Mouse (Mus musculus) heart, postnatal 36 days (tissue): Measurements from ENCODE around the gene 9330161L09Rik. TPM values are rescaled to one million over a fixed set of nuclear protein-coding genes. Genes with fewer than 3 reads are reported as not detected.
"Not testable (repeated sequence)": the region's sequence is repeated elsewhere in the genome, so short reads cannot be mapped to it uniquely, and the experiment has no call there.

Source experiments
- DNase-seq, 2 experiments: peaks; one replicate each; pipeline ENCODE4 v3.0.0; 2021 to 2022
- intact Hi-C: fragments of 180-260 bp; cut with DNase I; formaldehyde crosslinking; loops from one replicate; pipeline ENCODE4 v1.15.1; 2025
- total RNA-seq, 2 experiments: library from RNA; stranded (reverse); gene quantifications; 2 replicates each; pipeline ENCODE4 v1.2.3; 2021

9330161L09Rik gene
- 1 to 10 TPM; 1.3 to 1.4 TPM for total RNA-seq

DNA sequence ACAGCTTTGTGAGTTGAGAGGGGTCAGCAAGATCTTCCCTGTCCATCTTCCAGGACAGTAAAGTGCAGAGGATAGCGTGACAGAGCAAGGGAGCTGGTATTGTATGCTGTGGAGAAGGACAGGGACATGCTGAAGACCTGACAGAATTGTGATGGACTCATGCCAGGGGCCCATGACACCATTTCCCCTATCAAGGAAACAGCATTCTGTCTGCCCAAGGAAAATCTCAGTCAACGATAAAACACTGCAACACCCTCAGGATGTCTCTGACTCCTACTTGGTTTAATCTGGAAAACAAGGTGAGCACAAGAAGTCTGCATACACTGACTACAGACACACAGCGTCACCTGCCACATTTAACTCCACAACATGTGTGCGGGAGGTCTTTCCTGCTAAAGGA, at the start of gene 9330161L09Rik:
Gene 9330161L09Rik, minus strand, starts transcription at position 101 of the 400 bp plus-strand sequence.
- no peak for DNase-seq
- intact Hi-C loops, result no loop called here

DNA sequence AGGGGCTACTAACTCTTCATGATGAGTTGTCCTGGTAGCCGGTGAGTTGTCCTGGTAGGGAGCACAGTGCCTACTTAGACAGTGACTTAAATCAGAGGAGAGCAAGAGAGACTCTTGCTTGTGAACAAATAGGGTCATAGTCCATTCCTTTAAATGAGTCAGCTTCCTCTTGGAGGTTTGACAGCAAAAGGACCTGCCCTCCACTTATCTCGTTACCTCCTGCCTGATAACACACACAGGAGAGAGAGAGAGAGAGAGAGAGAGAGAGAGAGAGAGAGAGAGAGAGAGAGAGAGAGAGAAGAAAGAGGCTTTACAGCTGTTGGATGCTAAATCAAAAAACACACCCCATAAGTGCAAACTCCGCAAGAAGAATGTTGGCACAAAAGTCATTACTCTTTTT, 49.5 kb upstream of the 9330161L09Rik start, which contains the start of gene Ifi27l2b:
Gene Ifi27l2b, minus strand, starts transcription at position 84 of the 400 bp plus-strand sequence.
- intact Hi-C loops, result no loop called here
- no peak for DNase-seq

DNA sequence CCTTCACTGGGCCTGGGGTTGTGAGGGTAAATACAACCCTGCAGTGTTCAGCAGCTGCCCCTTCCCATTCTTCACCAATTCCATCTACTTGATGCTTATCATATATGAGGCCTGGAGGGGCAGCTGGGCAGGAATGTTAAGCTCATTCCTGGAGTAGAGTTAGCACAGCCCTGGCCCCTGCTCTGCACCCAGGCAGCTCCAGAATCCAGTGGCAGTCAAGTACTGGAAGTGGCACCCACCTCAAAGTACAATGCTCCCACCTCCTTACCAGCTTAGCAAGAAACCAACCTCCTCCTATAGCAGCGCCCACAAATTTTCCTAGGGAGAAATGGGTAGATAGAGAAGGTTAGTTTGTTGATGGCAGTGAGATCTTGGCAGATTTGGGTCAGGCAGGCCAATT, 49.1 kb upstream of the 9330161L09Rik start:
- intact Hi-C loops, DNase-seq: not testable (repeated sequence)

DNA sequence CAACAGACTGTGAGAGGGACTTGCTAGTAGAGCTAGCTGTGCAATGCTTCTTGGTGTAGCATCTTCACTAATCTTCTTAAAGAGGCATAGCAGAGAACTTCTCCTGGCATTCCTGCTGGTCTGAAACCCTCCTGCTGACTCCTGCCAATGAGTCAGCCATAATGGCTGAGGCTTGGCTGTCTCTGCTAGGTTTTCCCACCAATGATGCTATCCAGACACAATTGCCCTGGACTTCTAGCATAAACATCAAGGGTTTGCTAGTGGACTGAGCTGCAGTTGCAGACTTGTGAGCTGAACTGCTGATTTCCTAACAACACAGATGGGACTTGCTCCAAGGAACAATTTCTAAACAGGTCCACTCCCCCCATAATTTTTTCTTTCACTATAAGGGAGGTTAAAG, 45.7 kb upstream of the 9330161L09Rik start:
- DNase-seq, result no peak
- intact Hi-C loops, result no loop called here

DNA sequence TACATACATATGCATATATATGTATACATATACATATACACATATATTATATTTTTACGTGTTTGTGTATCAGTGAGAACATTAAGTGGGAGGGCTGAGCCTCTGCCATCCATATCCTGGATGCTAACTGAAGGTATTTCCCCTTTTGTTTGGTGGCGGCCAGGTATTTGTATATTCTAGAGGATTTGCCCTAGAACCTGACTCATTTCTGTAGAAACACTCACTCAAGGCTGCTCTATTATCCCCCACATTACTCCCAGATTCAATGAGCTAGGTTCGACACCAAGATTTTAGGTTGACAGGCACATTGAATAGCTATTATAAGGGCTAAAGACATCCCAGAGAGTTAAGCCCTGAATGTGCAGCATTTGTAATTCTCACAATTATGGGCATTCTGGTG, 37.4 kb upstream of the 9330161L09Rik start:
- intact Hi-C loops, result loop anchor here (2.0 kb wide), 1 partner anchor 18 kb away; no protein-coding TSS in a partner anchor
- DNase-seq, result no peak

DNA sequence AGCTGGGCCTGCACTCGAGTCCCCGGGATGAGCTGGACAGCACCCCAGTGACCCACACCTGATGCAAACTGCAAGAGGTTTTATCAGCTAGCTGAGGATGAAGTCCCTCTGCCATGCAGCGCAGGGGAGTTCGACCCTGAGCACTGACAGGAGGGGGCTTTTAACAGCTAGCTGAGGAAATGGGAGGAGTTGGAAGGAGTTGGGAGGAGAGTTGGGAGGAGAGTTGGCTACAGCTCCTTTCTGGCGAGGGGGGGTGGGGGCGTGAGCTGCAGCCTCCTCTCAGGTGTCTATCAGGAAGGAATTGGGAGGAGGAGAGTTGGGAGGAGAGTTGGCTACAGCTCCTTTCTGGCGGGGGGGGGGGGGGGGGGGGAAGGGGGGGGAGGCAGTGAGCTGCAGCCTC, 36.6 kb upstream of the 9330161L09Rik start:
- not testable (repeated sequence) for DNase-seq
- intact Hi-C loops, result loop anchor here (2.0 kb wide), 1 partner anchor 17 kb away; no protein-coding TSS in a partner anchor

DNA sequence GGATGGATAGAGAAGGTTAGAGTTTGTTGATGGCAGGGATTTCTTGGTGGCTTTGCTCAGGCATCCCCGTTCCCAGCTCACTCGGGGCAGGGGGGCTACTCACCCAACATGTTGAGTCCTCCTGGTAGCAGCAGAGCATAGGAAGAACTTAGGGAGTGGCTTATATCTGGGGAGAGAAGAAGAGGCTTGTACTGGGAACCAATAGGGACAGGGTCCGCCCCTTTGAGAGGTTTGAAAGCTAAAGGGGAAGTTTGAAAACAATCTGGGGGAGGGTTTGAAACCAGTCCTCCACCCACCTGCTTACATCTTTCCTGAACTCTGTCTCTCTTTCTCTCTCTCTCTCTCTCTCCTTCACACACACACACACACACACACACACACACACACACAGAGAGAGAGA, 35.9 kb upstream of the 9330161L09Rik start, which contains the start of gene Ifi27l2a:
Gene Ifi27l2a, minus strand, starts transcription at position 157 of the 400 bp plus-strand sequence.
- peak; percentile 33 to 54 for DNase-seq
- intact Hi-C loops, result no loop called here

DNA sequence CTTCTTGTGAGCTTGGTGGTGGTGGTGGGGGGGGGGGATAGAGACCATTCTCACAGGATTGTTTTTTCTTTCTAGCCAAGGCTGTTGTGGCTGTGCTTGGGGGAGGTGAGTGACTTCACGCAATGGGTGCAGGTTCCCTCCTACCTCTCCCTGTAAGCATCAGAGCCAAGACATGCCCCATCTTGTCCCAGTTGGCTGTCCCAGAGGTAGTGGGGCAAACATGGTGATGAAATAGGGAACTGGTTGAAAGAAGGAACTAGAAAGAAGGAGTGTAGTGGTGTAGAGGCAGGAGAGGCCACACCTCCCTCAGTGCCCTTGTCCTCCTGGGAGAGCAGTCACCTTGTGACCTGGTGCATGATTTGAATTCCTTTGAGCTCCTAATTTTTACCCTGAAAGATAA, 30.0 kb upstream of the 9330161L09Rik start:
- intact Hi-C loops, result no loop called here
- DNase-seq, result no peak

DNA sequence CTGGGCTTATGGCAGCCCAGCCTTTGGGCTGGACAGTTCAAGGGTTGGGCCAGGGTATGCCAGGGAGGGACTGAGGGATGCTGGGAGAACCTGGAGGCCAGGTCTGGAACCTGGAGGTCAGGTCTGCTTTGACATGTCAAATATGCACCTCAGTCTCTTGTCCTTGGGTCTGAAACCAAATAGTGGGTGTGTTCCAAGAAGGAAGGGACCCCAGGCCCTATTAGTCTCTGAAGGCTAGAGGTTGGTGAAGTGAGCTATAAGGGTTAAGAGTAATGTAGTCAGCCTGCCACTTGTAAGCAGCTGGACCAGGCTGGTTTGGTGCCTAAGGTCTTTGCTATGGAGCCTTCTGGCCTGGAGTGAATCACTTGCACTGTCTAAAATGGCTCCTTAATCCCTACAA, 27.2 kb upstream of the 9330161L09Rik start:
- no peak for DNase-seq
- intact Hi-C loops, result no loop called here

DNA sequence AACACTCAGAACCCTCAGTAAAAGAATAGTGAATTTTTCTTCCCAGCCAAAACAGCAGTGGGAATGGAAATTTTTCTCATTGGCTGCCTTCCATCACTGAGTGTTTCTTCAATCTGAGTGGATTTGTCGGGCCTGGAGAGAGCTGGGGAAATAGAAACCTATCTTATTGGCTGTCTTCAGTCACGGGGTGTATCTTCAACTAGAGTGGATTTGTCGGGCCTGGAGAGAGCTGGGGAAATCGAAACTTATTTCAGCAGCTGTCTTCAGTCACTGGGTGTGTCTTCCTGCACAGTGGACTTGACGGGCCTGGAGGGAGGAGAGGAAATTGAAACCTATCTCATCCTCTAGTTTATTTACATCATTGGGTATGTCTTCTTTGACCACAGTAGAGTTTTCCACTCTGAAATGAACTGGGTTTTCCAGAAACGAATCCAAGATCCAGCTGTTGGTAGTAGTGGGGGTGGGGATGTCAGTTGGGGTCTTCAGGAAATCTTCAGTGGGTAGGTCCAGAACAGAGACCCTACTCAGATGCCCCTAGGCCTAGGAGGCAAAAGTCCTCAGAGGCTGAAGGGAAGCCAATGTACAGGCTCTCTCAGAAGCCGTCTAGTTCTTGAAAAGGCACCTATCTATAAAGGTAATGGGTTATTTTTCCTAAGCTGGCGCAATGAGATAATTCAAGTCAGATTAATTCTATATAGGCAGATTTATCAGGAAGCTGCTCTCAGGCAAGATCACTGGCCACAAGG, 26.5 kb upstream of the 9330161L09Rik start, which contains the start of gene Ifi27:
Gene Ifi27, plus strand, starts transcription at position 226 of the 746 bp plus-strand sequence.
- intact Hi-C loops, result no loop called here
- peak; percentile 74 for DNase-seq

DNA sequence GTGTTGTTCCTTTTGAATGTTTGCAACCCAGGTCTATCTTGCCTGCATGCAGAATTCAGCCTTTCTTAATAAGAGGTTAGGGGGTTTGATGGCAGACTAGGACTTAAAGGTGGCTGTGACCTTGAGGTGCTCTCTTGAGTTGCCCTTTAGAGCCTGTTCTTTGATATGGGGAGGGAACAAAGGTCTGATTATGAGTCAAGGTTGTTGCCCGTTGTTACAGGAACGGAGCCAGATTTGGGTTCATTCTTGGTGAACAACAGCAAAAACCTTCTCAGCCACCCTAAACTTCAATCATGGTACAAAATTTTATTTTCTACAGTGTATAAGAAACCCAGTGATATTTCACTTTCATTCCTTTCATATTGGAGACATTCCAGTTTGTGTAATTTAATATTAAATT, 25.8 kb upstream of the 9330161L09Rik start:
- intact Hi-C loops, result no loop called here
- peak in 1 of 2 experiments; percentile 21 for DNase-seq

DNA sequence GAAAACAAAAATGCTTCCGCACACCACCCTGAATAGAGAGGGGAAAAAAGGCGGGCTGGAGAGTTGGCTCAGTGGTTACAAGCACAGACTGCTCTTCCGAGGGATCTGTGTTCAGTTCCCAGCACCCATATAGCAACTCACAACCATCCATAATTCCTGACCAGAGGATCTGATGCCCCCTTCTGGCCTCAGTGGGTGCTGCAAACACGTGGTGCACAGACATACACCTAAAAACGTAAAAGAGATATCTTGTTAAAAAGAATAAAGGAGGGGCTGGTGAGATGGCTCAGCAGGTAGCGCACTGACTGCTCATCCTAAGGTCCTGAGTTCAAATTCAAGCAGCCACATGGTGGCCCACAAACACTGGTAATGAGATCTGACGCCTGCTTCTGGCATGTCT, 19.1 kb upstream of the 9330161L09Rik start:
- intact Hi-C loops, result loop anchor here (1.0 to 2.0 kb wide), 2 partner anchors 18 to 66 kb away; no protein-coding TSS in a partner anchor
- DNase-seq, result no peak

DNA sequence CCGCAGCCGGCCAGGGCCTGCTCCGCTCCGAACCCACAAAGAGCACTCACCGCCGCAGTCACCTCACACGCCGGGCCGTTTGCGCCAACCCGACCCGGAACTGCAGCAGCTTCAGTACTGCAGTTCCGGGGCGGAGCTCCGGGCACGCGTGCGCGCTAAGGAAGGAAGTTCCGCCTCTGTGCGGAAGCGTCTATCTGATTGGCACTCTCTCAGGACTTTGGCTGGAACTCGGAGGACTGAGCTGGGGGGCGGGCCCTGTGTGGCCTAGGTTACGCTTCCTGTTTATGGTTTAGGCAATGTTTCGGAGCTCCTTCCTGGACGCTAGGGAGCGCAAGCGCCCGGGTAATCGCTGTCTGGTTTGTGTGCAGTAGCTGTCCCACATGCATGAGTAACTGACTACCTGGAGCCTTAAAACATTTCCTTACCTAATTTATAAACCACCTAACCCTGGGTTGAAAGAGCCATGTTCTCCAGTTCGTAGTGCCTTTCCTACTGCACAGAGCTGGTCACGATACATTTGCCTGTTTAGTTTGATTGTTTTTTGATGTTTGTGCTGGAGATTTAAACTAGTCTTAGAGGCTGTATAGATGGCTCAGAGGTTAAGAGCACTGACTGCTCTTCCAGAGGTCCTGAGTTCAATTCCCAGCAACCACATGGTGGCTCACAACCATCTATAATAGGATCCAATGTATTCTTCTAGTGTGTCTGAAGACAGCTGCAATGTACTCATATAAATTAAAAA, 18.3 kb upstream of the 9330161L09Rik start, which contains the start of gene Ddx24:
Gene Ddx24, minus strand, starts transcription at position 102 of the 742 bp plus-strand sequence.
- intact Hi-C loops, result loop anchor here (1.0 to 2.0 kb wide), 3 partner anchors 19 to 66 kb away; partner anchors contain the start of gene Otub2
- DNase-seq, result peak; percentile 95 to 96

DNA sequence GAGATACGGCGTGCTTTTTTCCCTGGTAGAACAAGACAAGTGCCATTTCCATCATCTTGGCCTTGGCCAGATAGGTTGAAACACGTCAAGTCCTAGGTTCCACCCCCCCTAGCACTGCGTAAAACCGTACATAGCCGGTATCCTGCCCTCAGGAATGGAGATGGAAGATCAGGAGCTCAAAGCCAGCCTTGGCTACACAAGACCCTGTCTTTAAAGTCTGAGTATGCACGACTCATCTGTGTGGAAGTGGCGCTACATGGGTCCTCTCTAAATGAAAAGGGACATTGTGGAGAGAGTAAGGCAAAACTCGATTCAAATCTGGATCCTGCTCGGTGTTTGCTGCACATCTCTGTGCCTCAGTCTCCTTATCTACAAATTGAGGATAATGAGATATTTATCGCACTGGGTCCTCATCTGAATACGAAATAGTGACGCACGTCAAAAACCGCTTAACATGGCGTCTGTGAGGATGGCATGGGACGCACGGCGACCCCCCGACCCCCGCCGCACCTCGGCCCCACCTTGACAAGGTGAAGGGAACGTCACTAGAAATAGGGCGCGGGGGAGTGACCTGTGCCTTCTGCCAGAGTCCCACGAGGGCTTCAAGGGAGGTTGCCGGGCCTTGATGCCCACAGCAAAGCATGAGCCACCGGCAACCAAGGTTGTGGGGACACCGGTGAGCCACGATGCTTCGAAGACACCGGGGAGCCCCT, 17.6 kb upstream of the 9330161L09Rik start:
- DNase-seq, result peak in 1 of 2 experiments; percentile 17
- intact Hi-C loops, result loop anchor here (2.0 kb wide), 1 partner anchor 36 kb away; the partner anchor contains the start of gene Otub2

DNA sequence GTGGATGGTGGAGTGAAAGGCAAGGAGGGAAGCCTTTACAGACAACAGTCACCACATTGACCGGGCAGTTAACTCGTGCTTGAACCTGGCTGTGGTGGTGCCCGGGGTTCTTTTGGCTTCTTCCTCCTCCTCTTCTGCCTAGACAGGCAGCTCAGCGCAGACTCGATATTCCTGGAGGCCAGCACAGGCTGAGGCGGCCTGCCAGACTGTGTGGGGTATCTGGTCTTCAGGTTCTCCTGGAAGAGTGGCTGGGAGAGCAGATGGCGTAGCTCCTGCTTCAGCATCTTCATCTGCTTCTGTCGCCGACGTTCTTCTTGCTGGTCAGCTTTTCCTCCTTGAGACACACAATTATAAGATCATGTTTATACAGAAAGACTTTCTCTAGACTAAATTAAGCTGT, 524 bp upstream of the 9330161L09Rik start:
- intact Hi-C loops, result no loop called here
- DNase-seq, result no peak

DNA sequence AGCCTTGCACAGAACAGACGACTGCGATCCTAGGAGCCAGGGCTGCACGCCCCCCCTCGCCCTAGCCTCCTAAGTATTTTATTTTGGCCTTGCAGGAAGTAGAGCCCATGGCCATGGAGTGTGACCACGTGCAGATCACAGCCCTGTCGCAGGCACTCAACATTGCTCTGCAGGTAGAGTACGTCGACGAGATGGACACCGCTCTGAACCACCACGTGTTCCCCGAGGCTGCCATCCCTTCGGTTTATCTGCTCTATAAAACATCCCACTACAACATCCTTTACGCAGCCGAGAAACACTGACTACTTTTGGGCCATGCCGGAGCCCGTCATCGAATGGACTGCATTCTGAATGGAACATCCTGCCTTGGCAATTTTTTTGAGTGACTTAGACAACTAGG, 3.5 kb downstream of the 9330161L09Rik start:
- intact Hi-C loops, result no loop called here
- no peak for DNase-seq

DNA sequence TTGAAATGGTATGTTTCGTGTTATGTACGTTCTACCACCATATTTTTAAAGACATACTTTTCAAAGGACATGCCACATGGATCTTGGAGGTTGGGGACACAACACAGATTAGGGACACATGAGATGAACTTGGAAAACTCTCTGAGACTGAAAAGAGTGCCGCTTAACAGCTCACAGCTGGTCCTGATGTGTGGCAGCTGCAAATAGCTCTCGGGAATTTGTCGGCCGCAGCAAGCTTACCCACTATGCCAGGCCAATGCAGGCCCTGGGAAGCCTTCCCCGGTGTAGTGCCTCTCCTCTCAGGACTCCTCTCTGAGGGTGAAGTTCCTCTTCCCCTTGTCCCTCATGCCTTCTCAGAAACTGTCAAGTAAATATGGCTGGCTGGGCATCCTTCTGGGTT, 10.9 kb downstream of the 9330161L09Rik start:
- no peak for DNase-seq
- intact Hi-C loops, result no loop called here

DNA sequence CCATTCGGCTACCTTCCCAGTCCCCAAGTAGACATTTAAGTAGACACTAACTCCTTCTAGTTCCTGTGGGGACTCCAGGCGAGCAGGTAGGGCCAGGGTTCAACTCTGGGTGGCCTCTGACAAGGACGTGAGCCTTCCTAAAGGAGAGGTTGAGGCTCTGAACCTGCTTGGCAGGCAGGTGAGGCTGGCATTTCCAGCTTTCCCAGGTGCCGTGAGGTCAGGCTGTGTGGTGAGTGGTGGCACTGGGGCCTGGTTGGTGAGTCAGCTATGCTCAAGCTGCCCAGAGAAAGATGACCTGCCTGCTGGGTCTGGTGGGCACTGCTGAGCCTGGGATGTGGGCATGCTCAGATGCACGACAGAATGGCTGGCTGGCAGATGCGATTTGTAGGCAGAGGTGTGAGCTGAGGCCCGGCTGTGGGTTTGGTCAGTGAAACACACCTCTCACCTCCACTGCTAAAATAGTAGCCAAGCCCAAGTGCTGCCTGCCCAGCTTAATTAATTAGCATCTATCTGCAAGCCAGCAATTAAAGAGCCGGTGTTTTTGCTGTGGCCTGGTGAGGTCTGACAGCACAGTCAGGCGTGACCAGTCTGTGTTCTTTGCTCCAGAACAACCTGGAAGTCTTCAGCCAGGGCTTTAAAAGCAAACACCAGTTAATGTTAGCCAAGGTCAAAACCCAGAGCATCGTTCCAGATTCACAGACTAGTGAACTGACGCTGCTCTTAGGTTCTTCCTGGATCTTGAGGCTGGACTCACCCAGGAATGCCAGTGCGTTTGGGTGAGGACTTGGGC, 11.9 kb downstream of the 9330161L09Rik start:
- no peak for DNase-seq
- intact Hi-C loops, result no loop called here

DNA sequence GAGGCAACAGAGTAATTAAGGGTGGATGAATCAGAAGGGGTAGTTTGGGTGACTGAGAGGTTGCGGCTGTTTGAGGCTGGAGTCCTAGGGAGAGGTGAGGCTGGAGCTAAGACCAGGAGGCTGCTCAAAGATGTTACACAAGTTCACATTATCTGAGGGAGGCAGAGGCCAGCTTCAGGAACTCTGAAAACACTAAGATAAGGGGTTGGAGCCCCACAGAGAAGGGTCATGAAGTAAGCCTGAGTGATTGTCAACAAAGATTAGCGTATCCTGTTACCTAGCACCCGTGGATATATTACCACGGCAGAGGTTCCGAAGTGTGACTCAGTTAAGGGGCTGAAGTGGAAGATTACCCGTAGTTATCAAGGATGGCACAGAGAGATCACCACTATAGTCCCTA, 14.1 kb downstream of the 9330161L09Rik start:
- intact Hi-C loops, result no loop called here
- no peak for DNase-seq

DNA sequence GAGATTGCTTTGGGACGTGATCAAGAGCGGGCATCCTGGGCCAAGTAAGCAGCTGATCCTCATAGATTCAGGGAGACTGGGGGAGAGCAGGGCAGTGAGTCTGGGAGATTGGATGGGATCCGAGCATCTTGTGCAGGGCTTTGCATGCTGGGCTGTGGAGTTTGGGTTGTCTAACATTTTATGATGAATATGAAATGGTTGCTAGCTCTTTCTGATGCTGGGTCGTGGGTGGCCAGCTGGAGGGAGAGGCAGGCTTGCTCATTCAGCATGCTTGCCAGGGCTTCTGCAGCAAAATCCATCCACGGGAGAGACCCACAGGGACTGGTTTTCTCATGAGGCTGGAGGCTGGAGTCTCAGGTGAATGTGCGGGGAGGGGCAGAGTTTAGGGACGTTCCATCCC, 16.5 kb downstream of the 9330161L09Rik start:
- no peak for DNase-seq
- intact Hi-C loops, result no loop called here
